In genomic region chr13:42051202-42051906, GRCm38 (mm10) we compare ENCODE assay signal across 8 mouse cellular contexts. TPM values are rescaled to one million over a fixed set of nuclear protein-coding genes. Genes with fewer than 3 reads are reported as not detected.
DNase-seq lines count a peak whose midpoint lies in the region; ATAC-seq lines count a peak whose summit lies in the region.

No protein-coding gene starts in this region.

- ATAC-seq in intestine, embryonic 14.5 days (replicated peaks; ENCODE audit: low FRiP score, low TSS enrichment, low read depth), result peak; percentile 87
- peak; percentile 66 for ATAC-seq in megakaryocyte-erythroid progenitor cell, adult 5-6 weeks (replicated peaks; ENCODE audit: low FRiP score, low TSS enrichment, poor library complexity, severe bottlenecking)

- peak; percentile 100 for DNase-seq in adrenal gland, adult 2 months
- peak; percentile 97 for DNase-seq in embryo, embryonic 11 days
- DNase-seq in gastrocnemius, postnatal 25 days, result peak; percentile 99
- DNase-seq in intestine, embryonic 14.5 days (ENCODE audit: low spot score), result peak; percentile 98
- peak; percentile 93 to 94 for DNase-seq in left cerebral cortex, postnatal 14 days (ENCODE audit: low spot score in 2 of 2)
- DNase-seq in right cerebral cortex, postnatal 14 days, result peak; percentile 92
- peak; percentile 96 for DNase-seq in urinary bladder, postnatal 25 days (ENCODE audit: low spot score)

- intact Hi-C loops in left cerebral cortex, postnatal 14 days (cut with DNase I), result loop anchor here (5.0 to 10.0 kb wide), 5 partner anchors 51 to 407 kb away; no protein-coding TSS in a partner anchor

- H3K27me3 ChIP-seq in intestine, embryonic 14.5 days (replicated peaks; ENCODE audit: control insufficient read depth, insufficient read depth, low read length), result no peaks in the 10 kb centered on the region

- peaks cover 11% of the 10 kb centered on the region for H3K4me1 ChIP-seq in intestine, embryonic 14.5 days (replicated peaks; ENCODE audit: control insufficient read depth, insufficient read depth, low read length)

- under 1% methylated on average over 32 of the region's 51 CpGs for WGBS in intestine, embryonic 14.5 days

- peak overlapping the region; percentile 85 for H3K4me3 ChIP-seq in intestine, embryonic 14.5 days (ENCODE audit: low read depth, low read length)

- no peaks in the 10 kb centered on the region for H3K9me3 ChIP-seq in intestine, embryonic 14.5 days (ENCODE audit: control insufficient read depth, low read length)

- peaks cover 7% of the 10 kb centered on the region for H3K36me3 ChIP-seq in intestine, embryonic 14.5 days (ENCODE audit: control insufficient read depth, insufficient read depth, low read length)

- H3K27ac ChIP-seq in intestine, embryonic 14.5 days (ENCODE audit: low read depth), result peak overlapping the region; percentile 96

- peak overlapping the region; percentile 85 for H3K9ac ChIP-seq in intestine, embryonic 14.5 days (ENCODE audit: low read length)

- H3K4me2 ChIP-seq in intestine, embryonic 14.5 days (ENCODE audit: low read length), result peak overlapping the region; percentile 81

RNA-seq across cellular contexts. Expression of gene Hivep1, which starts 0.5 kb away (rescaled TPM):
- 10 to 100 TPM; 25.7 to 34.4 TPM for total RNA-seq in adrenal gland, adult 2 months (2021)
- polyA plus RNA-seq in adrenal gland, adult 2 months (2012; rRNA removed), result 17.8 and 21.8 TPM in 2 replicates
- 10 to 100 TPM; 12.4 to 14.4 TPM for total RNA-seq in gastrocnemius, postnatal 25 days (2021)
- polyA plus RNA-seq in intestine, embryonic 14.5 days (2014; fragmentation: Nextera tagmentation; extraction: Ambion mirVana), result 9.6 and 10.0 TPM in 2 replicates
- total RNA-seq in left cerebral cortex, postnatal 14 days (2021), result 10 to 100 TPM; 53.9 TPM
- total RNA-seq in megakaryocyte-erythroid progenitor cell, adult 5-6 weeks (2014; fragmentation: Nextera tagmentation), result 38.6 and 51.5 TPM in 2 replicates
- 12.3 and 27.0 TPM in 2 replicates for total RNA-seq in megakaryocyte-erythroid progenitor cell, adult 5-6 weeks (2017)

Comparison
In these comparisons a context has a peak if more than half of its experiments do, and no peak if none do; other contexts are left out.
1. Peak in every context shown above with its lines: DNase-seq, ATAC-seq, H3K4me3 ChIP-seq and H3K27ac ChIP-seq.